Mouse (Mus musculus) MEL (cell line): ENCODE measurements at regions not wholly inside any gene's neighbourhood (a gene's known extent, or its start where the extent isn't known, plus 50 kb on each side); places are given as distances from the start of the nearest gene placed in this dataset.

ENCODE experiments used
- DNase-seq: peaks from one replicate; pipeline ENCODE4 v3.0.0; 2011; ENCODE audit warnings: low read depth, low spot score
- H3K27ac ChIP-seq: 2 replicates; pipeline ENCODE4 v1.5.1; 2012; ENCODE audit warnings: low read depth, mild to moderate bottlenecking, control low read depth, low read length, moderate library complexity; ENCODE audit not compliant: control insufficient read depth
- H3K27me3 ChIP-seq, 2 experiments: fragments of 150-350 bp in 1 of 2; sonication (generic) in 1 of 2; 2 replicates each; pipeline ENCODE4 v1.6.1; 2012; ENCODE audit warnings: low read length in 2 of 2, mild to moderate bottlenecking in 2 of 2, improper control_type of control experiment in 1 of 2, moderate library complexity in 1 of 2; ENCODE audit not compliant: insufficient read depth in 2 of 2, control insufficient read depth in 1 of 2
- H3K36me3 ChIP-seq, 2 experiments: 2 replicates each; pipeline ENCODE4 v1.6.1; 2012 to 2014; ENCODE audit warnings: low read length in 2 of 2, improper control_type of control experiment in 1 of 2, inconsistent platforms in 1 of 2, mild to moderate bottlenecking in 1 of 2; ENCODE audit not compliant: insufficient read depth in 2 of 2, control insufficient read depth in 1 of 2
- H3K4me1 ChIP-seq, 2 experiments: fragments of 150-350 bp in 1 of 2; sonication (generic) in 1 of 2; 2 replicates each; pipeline ENCODE4 v1.6.1; 2012; ENCODE audit warnings: low read length in 2 of 2, improper control_type of control experiment in 1 of 2, mild to moderate bottlenecking in 1 of 2; ENCODE audit not compliant: insufficient read depth in 2 of 2, control insufficient read depth in 1 of 2
- H3K4me3 ChIP-seq, 2 experiments: fragments of 150-350 bp in 1 of 2; sonication (generic) in 1 of 2; 2 replicates each; pipeline ENCODE4 v1.5.1; 2012; ENCODE audit warnings: low read depth in 2 of 2, low read length in 2 of 2, mild to moderate bottlenecking in 2 of 2, moderate library complexity in 2 of 2, control low read depth in 1 of 2, improper control_type of control experiment in 1 of 2; ENCODE audit not compliant: control insufficient read depth in 1 of 2, insufficient read depth in 1 of 2
- H3K79me2 ChIP-seq: 2 replicates; pipeline ENCODE4 v1.6.1; 2012; ENCODE audit warnings: mild to moderate bottlenecking, low read length, moderate library complexity; ENCODE audit not compliant: control insufficient read depth, poor library complexity, insufficient read depth
- H3K9ac ChIP-seq: 2 replicates; pipeline ENCODE4 v1.6.1; 2012; ENCODE audit warnings: low read depth, mild to moderate bottlenecking, control low read depth, low read length, moderate library complexity; ENCODE audit not compliant: control insufficient read depth, poor library complexity, severe bottlenecking
- H3K9me3 ChIP-seq: fragments of 150-350 bp; sonication (generic); replicated peaks from 2 replicates; pipeline ENCODE4 v1.6.1; 2012; ENCODE audit warnings: mild to moderate bottlenecking, low read length, improper control_type of control experiment, moderate library complexity; ENCODE audit not compliant: insufficient read depth
- CHD1 ChIP-seq: IDR thresholded peaks from 2 replicates; pipeline ENCODE4 v1.6.1; 2012; ENCODE audit warnings: low read depth, mild to moderate bottlenecking, inconsistent platforms, low read length, improper control_type of control experiment
- CTCF ChIP-seq, 3 experiments: IDR thresholded peaks in 2 of 3; conservative IDR thresholded peaks in 1 of 3; 2 replicates each; pipeline ENCODE4 v1.5.1; 2011 to 2012; ENCODE audit warnings: low read length in 3 of 3, low read depth in 2 of 3, mild to moderate bottlenecking in 2 of 3, improper control_type of control experiment in 1 of 3, inconsistent platforms in 1 of 3, mixed read lengths in 1 of 3, moderate library complexity in 1 of 3; ENCODE audit not compliant: control insufficient read depth in 1 of 3, insufficient read depth in 1 of 3, poor library complexity in 1 of 3, severe bottlenecking in 1 of 3
- ETS1 ChIP-seq: IDR thresholded peaks from 2 replicates; pipeline ENCODE4 v1.6.1; 2012; ENCODE audit warnings: low read depth, mild to moderate bottlenecking, inconsistent platforms, low read length, improper control_type of control experiment, moderate library complexity
- GABPA ChIP-seq: IDR thresholded peaks from 2 replicates; pipeline ENCODE4 v1.6.1; 2012; ENCODE audit warnings: low read depth, mild to moderate bottlenecking, inconsistent platforms, low read length, improper control_type of control experiment, moderate library complexity
- HCFC1 ChIP-seq: IDR thresholded peaks from 2 replicates; pipeline ENCODE4 v1.6.1; 2012; ENCODE audit warnings: low read depth, mild to moderate bottlenecking, inconsistent platforms, low read length, improper control_type of control experiment, moderate library complexity
- JUND ChIP-seq: IDR thresholded peaks from 2 replicates; pipeline ENCODE4 v1.6.1; 2011; ENCODE audit warnings: low read depth, mild to moderate bottlenecking, improper control_type of control experiment, low read length
- KAT2A ChIP-seq: conservative IDR thresholded peaks from 2 replicates; pipeline ENCODE4 v1.6.1; 2012; ENCODE audit warnings: low read depth, low read length, improper control_type of control experiment, inconsistent platforms
- MAX ChIP-seq: IDR thresholded peaks from 2 replicates; pipeline ENCODE4 v1.6.1; 2011; ENCODE audit warnings: low read length, improper control_type of control experiment
- MEF2A ChIP-seq: IDR thresholded peaks from 2 replicates; pipeline ENCODE4 v1.6.1; 2014; ENCODE audit warnings: low read depth, mild to moderate bottlenecking, inconsistent platforms, low read length, improper control_type of control experiment; ENCODE audit not compliant: poor library complexity, insufficient replicate concordance, severe bottlenecking; ENCODE audit errors: extremely low read depth
- MYB ChIP-seq: IDR thresholded peaks from 2 replicates; pipeline ENCODE4 v1.6.1; 2011; ENCODE audit warnings: mild to moderate bottlenecking, low read depth, low read length, improper control_type of control experiment
- POLR2AphosphoS2 ChIP-seq: IDR thresholded peaks from 2 replicates; pipeline ENCODE4 v1.6.1; 2011; ENCODE audit warnings: low read length, improper control_type of control experiment
- RAD21 ChIP-seq: IDR thresholded peaks from 2 replicates; pipeline ENCODE4 v1.6.1; 2011; ENCODE audit warnings: mild to moderate bottlenecking, low read depth, low read length, improper control_type of control experiment
- SIN3A ChIP-seq: IDR thresholded peaks from 2 replicates; pipeline ENCODE4 v1.6.1; 2012; ENCODE audit warnings: low read length, improper control_type of control experiment, inconsistent platforms
- TBP ChIP-seq: IDR thresholded peaks from 2 replicates; pipeline ENCODE4 v1.8.0; 2011; ENCODE audit warnings: low read depth, low read length, improper control_type of control experiment
- USF1 ChIP-seq: IDR thresholded peaks from 2 replicates; pipeline ENCODE4 v1.6.1; 2014; ENCODE audit warnings: low read depth, mild to moderate bottlenecking, inconsistent platforms, low read length, improper control_type of control experiment, moderate library complexity
- ZC3H11A ChIP-seq: IDR thresholded peaks from 2 replicates; pipeline ENCODE4 v1.6.1; 2012; ENCODE audit warnings: low read depth, mild to moderate bottlenecking, inconsistent platforms, low read length, improper control_type of control experiment
- ZMIZ1 ChIP-seq: IDR thresholded peaks from 2 replicates; pipeline ENCODE4 v1.6.1; 2012; ENCODE audit warnings: low read depth, mild to moderate bottlenecking, inconsistent platforms, low read length, improper control_type of control experiment, moderate library complexity
- ZNF384 ChIP-seq: IDR thresholded peaks from 2 replicates; pipeline ENCODE4 v1.6.1; 2012; ENCODE audit warnings: low read depth, mild to moderate bottlenecking, inconsistent platforms, low read length, improper control_type of control experiment

DNA sequence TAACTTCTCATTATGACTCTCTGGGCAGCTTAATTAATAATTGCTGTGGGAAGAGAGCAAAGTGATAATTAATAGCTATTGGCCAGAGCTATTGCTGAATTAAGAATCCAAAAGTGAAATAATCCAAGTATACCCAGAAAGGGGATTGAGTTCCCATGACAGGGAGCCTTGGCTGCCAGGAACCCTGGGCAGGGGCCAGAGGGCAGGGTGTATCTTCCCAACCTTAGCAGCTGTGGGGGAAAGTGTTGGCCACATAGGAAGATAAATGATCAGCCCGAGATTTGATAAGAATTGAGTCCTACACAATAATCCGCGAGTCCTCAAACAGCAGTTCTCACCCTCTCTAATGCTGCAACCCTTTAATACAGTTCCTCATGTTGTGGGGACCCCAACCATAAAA lies 450.0 kb upstream of the Meis1 start:
- Histone ChIP-seq H3K4me1 (no peaks in the 10 kb centered on the region), H3K27ac (no peak overlapping the region), H3K36me3 (no peaks in the 10 kb centered on the region), H3K79me2 (no peaks in the 10 kb centered on the region), H3K9me3 (no peaks in the 10 kb centered on the region), H3K9ac (no peak overlapping the region), H3K4me3 (no peak overlapping the region), H3K27me3 (peaks cover 0 to 2% of the 10 kb centered on the region in 2 experiments; a peak in 1 of 4 replicates)
- no peak for DNase-seq
- no peak for TF ChIP-seq ZC3H11A
- no peak for TF ChIP-seq MAX
- no peak for TF ChIP-seq CHD1
- TF ChIP-seq MYB, result no peak
- no peak for TF ChIP-seq USF1
- no peak for TF ChIP-seq JUND
- no peak for TF ChIP-seq KAT2A
- TF ChIP-seq MEF2A, result no peak
- no peak for TF ChIP-seq ZNF384

DNA sequence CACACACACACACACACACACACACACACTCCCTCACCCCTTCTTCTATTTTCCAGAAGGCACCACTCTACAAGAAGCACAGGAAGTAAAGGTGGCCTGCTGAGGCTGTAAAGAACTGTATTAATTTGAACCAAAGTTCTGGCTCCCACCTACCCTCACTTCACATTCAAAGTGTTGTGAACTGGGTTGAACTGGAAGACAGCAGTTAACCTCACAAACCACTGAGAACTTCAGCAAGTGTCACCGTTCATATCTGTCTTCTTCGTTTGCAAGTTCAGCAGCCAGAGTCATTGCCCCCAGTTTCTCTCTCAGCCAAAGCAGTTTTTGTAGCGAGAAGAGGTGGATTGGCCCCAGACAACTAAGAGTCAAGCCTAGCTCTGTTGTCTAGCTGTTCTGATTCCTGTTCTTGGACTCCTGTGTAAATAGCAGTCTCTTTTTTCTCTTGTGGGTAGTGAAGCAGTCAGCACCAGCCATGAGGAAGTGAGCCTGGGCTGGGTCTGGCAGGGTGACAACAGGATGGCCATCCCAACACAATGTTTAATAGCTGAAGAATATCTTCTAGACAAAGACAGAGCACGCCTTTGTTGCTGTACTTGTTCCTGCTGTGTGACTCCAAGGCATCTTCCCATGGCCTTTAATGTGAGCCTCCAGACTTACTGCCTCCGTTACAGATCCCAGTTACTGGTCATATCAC lies 452.0 kb upstream of the Meis1 start:
- no peak for DNase-seq
- TF ChIP-seq KAT2A (no peak), TBP (no peak), SIN3A (no peak), ZMIZ1 (no peak), RAD21 (no peak), HCFC1 (no peak), CTCF (IDR thresholded peaks at IDR 0.05 in 2 of 3, conservative IDR thresholded peaks at IDR 0.05 in 1 of 3; ENCODE audit: control insufficient read depth in 1 of 3, insufficient read depth in 1 of 3, low read depth in 2 of 3, low read length in 3 of 3, poor library complexity in 1 of 3, severe bottlenecking in 1 of 3) (no peak), ZC3H11A (no peak), GABPA (no peak), POLR2AphosphoS2 (no peak), ETS1 (no peak)
- no peak overlapping the region for H3K4me3 ChIP-seq
- H3K27me3 ChIP-seq, result peaks cover 0 to 2% of the 10 kb centered on the region in 2 experiments; a peak in 1 of 4 replicates
- H3K9me3 ChIP-seq, result no peaks in the 10 kb centered on the region
- no peak overlapping the region for H3K27ac ChIP-seq
- no peaks in the 10 kb centered on the region for H3K79me2 ChIP-seq
- no peaks in the 10 kb centered on the region for H3K4me1 ChIP-seq
- H3K9ac ChIP-seq, result no peak overlapping the region
- H3K36me3 ChIP-seq, result no peaks in the 10 kb centered on the region
